Mouse (Mus musculus): ENCODE data around the gene 4933430I17Rik. TPM values are rescaled to one million over a fixed set of nuclear protein-coding genes. Genes with fewer than 3 reads are reported as not detected.

4933430I17Rik gene
- polyA plus RNA-seq, 1 experiment, result 0.14 TPM

DNA sequence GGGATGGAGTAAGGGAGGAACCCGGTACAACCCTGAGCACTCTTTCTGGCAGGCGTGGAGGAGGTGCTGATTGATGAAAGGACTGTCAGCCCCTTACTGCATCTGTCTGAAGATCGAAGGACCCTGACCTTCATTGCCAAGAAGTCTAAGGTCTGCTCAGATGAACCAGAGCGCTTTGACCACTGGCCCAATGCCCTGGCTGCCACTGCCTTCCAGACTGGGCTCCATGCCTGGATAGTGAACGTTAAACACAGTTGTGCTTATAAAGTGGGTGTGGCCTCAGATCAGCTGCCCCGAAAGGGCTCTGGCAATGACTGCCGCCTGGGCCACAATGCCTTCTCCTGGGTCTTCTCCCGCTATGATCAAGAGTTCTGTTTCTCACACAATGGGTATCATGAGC is 29.2 kb upstream of the 4933430I17Rik start:
- 29% methylated on average over 8 of the region's 8 CpGs for WGBS
- H3K27ac ChIP-seq (ENCODE audit: insufficient read depth, low read depth, low read length), result no peak overlapping the region
- TF ChIP-seq POLR2A (IDR thresholded peaks at IDR 0.05; ENCODE audit: low read depth, low read length) (no peak), CTCF (IDR thresholded peaks at IDR 0.05; ENCODE audit: extremely low read depth, insufficient read length, insufficient replicate concordance, low read depth, low read length) (no peak)

DNA sequence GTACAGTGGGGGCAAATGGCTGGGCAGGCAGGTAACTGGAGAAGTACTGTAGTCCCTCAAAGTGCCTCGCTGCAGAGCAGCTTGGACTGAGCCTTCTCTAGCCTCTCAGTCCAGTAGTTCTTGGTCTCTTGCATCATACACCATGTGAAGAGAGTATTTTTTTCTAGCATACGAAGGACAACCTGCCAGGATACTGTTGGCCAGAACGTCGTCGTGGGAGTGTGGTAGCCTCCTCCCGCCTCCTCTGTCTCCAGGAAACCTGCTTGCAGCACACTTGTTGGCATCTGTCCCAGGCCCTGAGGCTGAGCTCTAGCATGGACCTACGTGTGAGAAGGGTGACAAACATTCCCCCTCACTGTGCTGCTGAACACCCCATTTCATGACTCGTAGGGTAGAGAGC is 28.4 kb upstream of the 4933430I17Rik start:
- H3K27me3 ChIP-seq (ENCODE audit: control insufficient read depth, insufficient read depth, low read length), result no peaks in the 10 kb centered on the region
- WGBS, result 16% methylated on average over 8 of the region's 8 CpGs
- peaks cover 25% of the 10 kb centered on the region for H3K36me3 ChIP-seq (ENCODE audit: control insufficient read depth, insufficient read depth, low read length)
- TF ChIP-seq CTCF (IDR thresholded peaks at IDR 0.05; ENCODE audit: extremely low read depth, insufficient read length, insufficient replicate concordance, low read depth, low read length), result no peak
- no peak for TF ChIP-seq POLR2A (IDR thresholded peaks at IDR 0.05; ENCODE audit: low read depth, low read length)
- H3K27ac ChIP-seq (ENCODE audit: insufficient read depth, low read depth, low read length), result no peak overlapping the region
- no peak overlapping the region for H3K4me3 ChIP-seq (ENCODE audit: low read depth, low read length)
- peaks cover 16% of the 10 kb centered on the region; the same call in 1 of the 2 replicates for H3K4me1 ChIP-seq (ENCODE audit: control insufficient read depth, insufficient read depth, insufficient read length, low read length)

More for the DNA sequence above, 29.2 kb upstream of the 4933430I17Rik start:
- no peaks in the 10 kb centered on the region for H3K27me3 ChIP-seq (ENCODE audit: control insufficient read depth, insufficient read depth, low read length)
- no peak overlapping the region for H3K4me3 ChIP-seq (ENCODE audit: low read depth, low read length)
- H3K36me3 ChIP-seq (ENCODE audit: control insufficient read depth, insufficient read depth, low read length), result peaks cover 29% of the 10 kb centered on the region
- peaks cover 16% of the 10 kb centered on the region; the same call in 1 of the 2 replicates for H3K4me1 ChIP-seq (ENCODE audit: control insufficient read depth, insufficient read depth, insufficient read length, low read length)

DNA sequence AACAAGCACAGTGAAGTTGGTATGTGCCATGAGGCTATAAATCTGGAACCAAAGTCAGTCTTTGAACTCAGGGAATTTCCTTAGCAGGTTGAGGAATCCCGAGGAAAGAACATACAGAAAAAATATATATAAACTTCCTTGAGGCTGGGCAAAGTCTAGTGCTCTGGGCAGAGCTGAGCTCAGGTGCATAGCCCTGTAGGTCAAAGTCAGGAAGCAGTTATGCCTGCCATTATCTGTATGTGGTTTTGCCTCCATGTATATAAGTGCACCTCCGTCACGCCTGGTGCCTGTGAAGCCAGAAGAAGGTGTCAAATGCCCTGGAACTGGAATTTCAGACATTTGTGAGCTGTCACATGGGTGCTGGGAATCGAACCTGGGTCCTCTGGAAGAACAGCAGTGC is 24.4 kb upstream of the 4933430I17Rik start:
- H3K27ac ChIP-seq (ENCODE audit: insufficient read depth, low read depth, low read length), result peak overlapping the region; percentile 97
- H3K4me3 ChIP-seq (ENCODE audit: low read depth, low read length), result peak overlapping the region; percentile 26; the same call in 1 of the 2 replicates
- no peaks in the 10 kb centered on the region for H3K27me3 ChIP-seq (ENCODE audit: control insufficient read depth, insufficient read depth, low read length)

DNA sequence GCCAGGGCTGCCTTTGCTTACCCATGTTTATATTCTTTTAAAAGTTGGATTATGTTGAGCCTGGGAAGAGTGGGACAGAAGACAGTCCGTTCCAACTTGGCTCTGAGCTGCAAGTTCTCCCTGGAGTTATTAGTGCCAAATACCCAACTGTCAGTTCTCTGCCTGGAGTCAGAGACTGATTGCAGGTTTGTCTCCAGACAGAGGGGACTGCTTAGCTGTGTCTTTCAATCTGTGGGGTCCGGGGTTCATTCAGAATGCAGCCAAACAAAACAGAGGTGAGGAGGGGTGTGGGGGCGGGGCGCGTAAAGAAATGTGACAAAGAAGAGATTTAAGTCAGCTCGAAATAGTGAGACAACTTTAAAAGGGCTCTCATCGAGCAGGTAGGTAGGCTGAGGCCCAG is 23.6 kb upstream of the 4933430I17Rik start:
- WGBS, result under 1% methylated on average over 7 of the region's 7 CpGs
- Histone ChIP-seq H3K27me3 (ENCODE audit: control insufficient read depth, insufficient read depth, low read length) (no peaks in the 10 kb centered on the region), H3K4me3 (ENCODE audit: low read depth, low read length) (peak overlapping the region; percentile 96), H3K27ac (ENCODE audit: insufficient read depth, low read depth, low read length) (peak overlapping the region; percentile 97), H3K36me3 (ENCODE audit: control insufficient read depth, insufficient read depth, low read length) (peaks cover 25% of the 10 kb centered on the region), H3K4me1 (ENCODE audit: control insufficient read depth, insufficient read depth, insufficient read length, low read length) (peaks cover 20% of the 10 kb centered on the region)
- TF ChIP-seq CTCF (IDR thresholded peaks at IDR 0.05; ENCODE audit: extremely low read depth, insufficient read length, insufficient replicate concordance, low read depth, low read length) (no peak), POLR2A (IDR thresholded peaks at IDR 0.05; ENCODE audit: low read depth, low read length) (no peak)

More for the DNA sequence above, 24.4 kb upstream of the 4933430I17Rik start:
- TF ChIP-seq POLR2A (IDR thresholded peaks at IDR 0.05; ENCODE audit: low read depth, low read length) (no peak; the same call in 1 of the 2 replicates), CTCF (IDR thresholded peaks at IDR 0.05; ENCODE audit: extremely low read depth, insufficient read length, insufficient replicate concordance, low read depth, low read length) (no peak)
- Histone ChIP-seq H3K36me3 (ENCODE audit: control insufficient read depth, insufficient read depth, low read length) (peaks cover 25% of the 10 kb centered on the region), H3K4me1 (ENCODE audit: control insufficient read depth, insufficient read depth, insufficient read length, low read length) (peaks cover 27% of the 10 kb centered on the region)
- WGBS, result 41% methylated on average over 4 of the region's 4 CpGs

DNA sequence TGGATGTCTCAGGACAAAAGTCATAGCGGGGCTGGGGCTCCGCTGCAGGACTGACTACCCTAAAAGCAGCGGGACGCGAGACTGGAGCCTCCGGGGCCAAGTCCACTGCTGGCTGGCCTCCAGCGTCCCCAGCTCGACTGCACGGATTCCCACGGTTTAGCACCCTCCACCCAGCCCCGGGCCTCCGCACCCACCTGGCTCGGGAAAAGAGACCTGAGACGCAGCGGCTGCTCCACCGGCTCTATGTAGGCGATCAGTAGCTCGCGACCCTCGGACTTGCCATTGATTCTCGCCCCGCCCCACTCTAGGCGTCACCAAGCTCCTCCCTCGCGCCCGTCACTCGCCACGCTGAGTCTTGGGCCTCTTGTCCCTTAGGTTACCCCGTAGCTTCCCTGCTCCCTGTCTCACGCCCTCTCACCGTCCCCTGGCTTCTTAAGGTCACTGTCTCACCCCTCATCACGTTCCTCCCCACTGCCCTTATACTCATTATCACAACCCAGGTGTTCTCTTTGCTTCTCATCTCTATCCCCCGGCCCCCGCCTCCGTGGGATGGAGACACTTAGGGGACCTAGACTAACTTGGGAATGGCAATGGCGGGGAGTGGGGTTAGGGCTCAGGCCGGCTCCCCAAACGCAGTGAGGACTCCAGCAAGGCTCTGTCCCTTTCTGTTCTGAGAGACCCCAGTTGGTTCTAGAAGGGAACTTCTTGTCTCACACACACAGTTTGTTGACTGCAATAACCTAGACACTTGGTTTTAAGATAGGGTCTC is 23.0 kb upstream of the 4933430I17Rik start:
- Histone ChIP-seq H3K4me1 (ENCODE audit: control insufficient read depth, insufficient read depth, insufficient read length, low read length) (peaks cover 18% of the 10 kb centered on the region), H3K36me3 (ENCODE audit: control insufficient read depth, insufficient read depth, low read length) (peaks cover 23% of the 10 kb centered on the region), H3K27ac (ENCODE audit: insufficient read depth, low read depth, low read length) (peak overlapping the region; percentile 97), H3K4me3 (ENCODE audit: low read depth, low read length) (peak overlapping the region; percentile 96), H3K27me3 (ENCODE audit: control insufficient read depth, insufficient read depth, low read length) (no peaks in the 10 kb centered on the region)
- WGBS, result 1% methylated on average over 38 of the region's 38 CpGs
- TF ChIP-seq CTCF (IDR thresholded peaks at IDR 0.05; ENCODE audit: extremely low read depth, insufficient read length, insufficient replicate concordance, low read depth, low read length) (no peak), POLR2A (IDR thresholded peaks at IDR 0.05; ENCODE audit: low read depth, low read length) (peak; percentile 86)

DNA sequence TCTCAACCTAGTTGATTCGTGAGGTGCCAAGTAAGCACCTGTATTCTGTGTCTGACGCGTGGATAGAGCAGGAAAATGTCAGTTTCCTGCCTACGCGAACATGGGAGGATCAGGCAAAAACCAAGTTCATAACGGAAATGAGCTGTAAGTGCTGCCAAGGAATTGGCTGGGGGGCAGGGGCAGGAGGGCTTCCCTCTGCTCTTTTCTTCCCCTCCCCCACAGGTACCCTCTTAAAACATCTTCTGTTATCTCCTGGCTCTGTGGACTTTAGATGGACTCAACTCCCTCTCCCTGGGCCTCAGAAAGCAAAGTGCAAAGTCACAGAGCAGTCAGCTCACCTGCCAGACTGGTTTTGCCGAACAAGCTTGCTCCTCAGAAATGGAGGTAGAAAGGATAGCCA is 22.2 kb upstream of the 4933430I17Rik start:
- peaks cover 18% of the 10 kb centered on the region for H3K4me1 ChIP-seq (ENCODE audit: control insufficient read depth, insufficient read depth, insufficient read length, low read length)
- no peaks in the 10 kb centered on the region for H3K27me3 ChIP-seq (ENCODE audit: control insufficient read depth, insufficient read depth, low read length)
- peak overlapping the region; percentile 34 for H3K4me3 ChIP-seq (ENCODE audit: low read depth, low read length)
- peaks cover 19% of the 10 kb centered on the region for H3K36me3 ChIP-seq (ENCODE audit: control insufficient read depth, insufficient read depth, low read length)
- TF ChIP-seq CTCF (IDR thresholded peaks at IDR 0.05; ENCODE audit: extremely low read depth, insufficient read length, insufficient replicate concordance, low read depth, low read length) (no peak), POLR2A (IDR thresholded peaks at IDR 0.05; ENCODE audit: low read depth, low read length) (no peak)
- WGBS, result 22% methylated on average over 7 of the region's 7 CpGs
- H3K27ac ChIP-seq (ENCODE audit: insufficient read depth, low read depth, low read length), result peak overlapping the region; percentile 97

DNA sequence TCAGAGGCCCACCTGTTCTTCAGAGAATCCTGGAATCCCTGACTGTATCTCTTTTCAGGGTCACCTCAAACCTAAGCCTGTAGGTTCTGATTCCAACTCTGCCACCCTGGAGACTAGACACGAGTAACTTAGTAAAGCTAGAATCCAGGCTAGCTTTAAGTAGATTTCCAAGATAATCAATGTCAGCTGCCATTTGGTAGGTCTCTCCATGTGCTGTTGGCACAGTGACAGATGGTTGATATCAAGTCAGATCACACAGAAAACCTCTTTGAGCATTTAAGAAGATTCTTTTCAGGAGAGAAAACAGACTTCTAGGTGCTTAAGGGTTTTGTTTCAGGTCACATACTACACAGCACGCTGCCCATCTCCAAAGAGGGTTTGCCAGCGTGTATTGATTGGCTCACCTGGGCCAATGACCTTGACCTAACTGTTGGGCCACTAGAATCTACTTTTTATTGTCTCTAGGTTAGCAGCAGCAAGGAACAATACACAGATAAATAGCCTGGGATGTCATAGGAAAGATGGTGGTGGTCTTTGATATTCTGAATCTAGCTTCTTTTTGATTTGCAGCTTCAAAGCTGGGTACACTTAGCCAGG is 21.7 kb upstream of the 4933430I17Rik start, which contains the start of gene Hdhd3:
Hdhd3 (minus strand) TSS at position 94 of the 597 bp plus-strand sequence.
- no peaks in the 10 kb centered on the region for H3K27me3 ChIP-seq (ENCODE audit: control insufficient read depth, insufficient read depth, low read length)
- peak within 1 kb of the TSS; percentile 96 for H3K4me3 ChIP-seq (ENCODE audit: low read depth, low read length)
- TF ChIP-seq POLR2A (IDR thresholded peaks at IDR 0.05; ENCODE audit: low read depth, low read length) (no peak), CTCF (IDR thresholded peaks at IDR 0.05; ENCODE audit: extremely low read depth, insufficient read length, insufficient replicate concordance, low read depth, low read length) (no peak)
- peaks cover 22% of the 10 kb centered on the region for H3K36me3 ChIP-seq (ENCODE audit: control insufficient read depth, insufficient read depth, low read length)
- peaks cover 18% of the 10 kb centered on the region for H3K4me1 ChIP-seq (ENCODE audit: control insufficient read depth, insufficient read depth, insufficient read length, low read length)
- peak within 1 kb of the TSS; percentile 97 for H3K27ac ChIP-seq (ENCODE audit: insufficient read depth, low read depth, low read length)
- 35% methylated on average over 3 of the region's 3 CpGs for WGBS
